13 mouse cellular contexts compared by ENCODE assay signal in genomic region chr11:109627648-109628047, GRCm38 (mm10). TPM values are rescaled to one million over a fixed set of nuclear protein-coding genes. Genes with fewer than 3 reads are reported as not detected.
A peak's percentile ranks its signal among the peaks of the same experiment; 100 is the strongest.
DNase-seq lines count a peak whose midpoint lies in the region; ATAC-seq and TF ChIP-seq lines count a peak whose summit lies in the region.
"Had no signal": no experiment of that assay in that cellular context is flagged by ENCODE, and none has a peak within 500 bp of the region (broad histone marks: within the 10 kb centered on the region; RNA-seq: fewer than 3 reads in every experiment).

No protein-coding gene starts in this region.

- 92% methylated on average over 4 of the region's 4 CpGs for whole genome bisulfite sequencing in heart, embryonic 12.5 days
- 89% methylated on average over 4 of the region's 4 CpGs for WGBS in heart, embryonic 11.5 days (ENCODE audit: insufficient replicate concordance)
- 74% methylated on average over 4 of the region's 4 CpGs for WGBS in liver, postnatal 0 days (ENCODE audit: insufficient replicate concordance)
- WGBS in hindbrain, embryonic 12.5 days: 91% methylated on average over 4 of the region's 4 CpGs

- no peak overlapping the region for H3K4me3 ChIP-seq in heart, embryonic 12.5 days
- no peak overlapping the region for H3K4me3 ChIP-seq in heart, embryonic 11.5 days (ENCODE audit: low read depth, low read length)
- no peak overlapping the region for H3K4me3 ChIP-seq in liver, postnatal 0 days (ENCODE audit: low read depth, low read length)
- no peak overlapping the region for H3K4me3 ChIP-seq in hindbrain, embryonic 12.5 days
- H3K4me3 ChIP-seq: limb, embryonic 12.5 days; stomach, embryonic 15.5 days had no signal

- H3K4me1 ChIP-seq in heart, embryonic 12.5 days (replicated peaks): peaks cover 28% of the 10 kb centered on the region
- peaks cover 16% of the 10 kb centered on the region for H3K4me1 ChIP-seq in heart, embryonic 11.5 days (ENCODE audit: control insufficient read depth, insufficient read depth, low read length)
- H3K4me1 ChIP-seq in liver, postnatal 0 days (ENCODE audit: insufficient read depth): peaks cover 4% of the 10 kb centered on the region; the same call in 1 of the 2 replicates
- no peaks in the 10 kb centered on the region for H3K4me1 ChIP-seq in hindbrain, embryonic 12.5 days

- H3K36me3 ChIP-seq in heart, embryonic 12.5 days: no peaks in the 10 kb centered on the region
- H3K36me3 ChIP-seq in heart, embryonic 11.5 days (ENCODE audit: control insufficient read depth, insufficient read depth, low read length): no peaks in the 10 kb centered on the region
- no peaks in the 10 kb centered on the region for H3K36me3 ChIP-seq in liver, postnatal 0 days (replicated peaks; ENCODE audit: insufficient read depth, low read length)
- H3K36me3 ChIP-seq in hindbrain, embryonic 12.5 days: no peaks in the 10 kb centered on the region
- H3K36me3 ChIP-seq: limb, embryonic 12.5 days; stomach, embryonic 15.5 days had no signal

- H3K9me3 ChIP-seq in heart, embryonic 12.5 days (replicated peaks): peaks cover 21% of the 10 kb centered on the region
- H3K9me3 ChIP-seq in heart, embryonic 11.5 days (replicated peaks; ENCODE audit: control insufficient read depth, low read length): no peaks in the 10 kb centered on the region
- no peaks in the 10 kb centered on the region for H3K9me3 ChIP-seq in liver, postnatal 0 days (ENCODE audit: low read length)
- H3K9me3 ChIP-seq in hindbrain, embryonic 12.5 days (replicated peaks): no peaks in the 10 kb centered on the region
- H3K9me3 ChIP-seq: stomach, embryonic 15.5 days had no signal

- ATAC-seq in heart, embryonic 12.5 days (ENCODE audit: insufficient number of reproducible peaks, low FRiP score): no peak
- no peak for ATAC-seq in heart, embryonic 11.5 days (replicated peaks; ENCODE audit: insufficient number of reproducible peaks, low FRiP score, low TSS enrichment)
- ATAC-seq in liver, postnatal 0 days: no peak
- ATAC-seq in neutrophil, adult 5-6 weeks (ENCODE audit: extremely low read depth, insufficient number of reproducible peaks, low FRiP score, poor library complexity, severe bottlenecking): 0 out of 2 replicates have a peak, but pooled peaks have one; percentile 33
- no peak for ATAC-seq in hindbrain, embryonic 12.5 days (ENCODE audit: low FRiP score)
- ATAC-seq: midbrain, embryonic 16.5 days had no signal

- peak; percentile 62 for TF ChIP-seq CTCF in liver, postnatal 0 days (IDR thresholded peaks at IDR 0.05; ENCODE audit: low read depth)

- H3K4me2 ChIP-seq in heart, embryonic 12.5 days: no peak overlapping the region
- no peak overlapping the region for H3K4me2 ChIP-seq in heart, embryonic 11.5 days
- no peak overlapping the region for H3K4me2 ChIP-seq in liver, postnatal 0 days (ENCODE audit: low read depth, low read length)
- H3K4me2 ChIP-seq in hindbrain, embryonic 12.5 days (replicated peaks): no peak overlapping the region
- H3K4me2 ChIP-seq: limb, embryonic 12.5 days; stomach, embryonic 15.5 days had no signal

- no peak for DNase-seq in liver, postnatal 0 days
- no peak for DNase-seq in liver
- peak; percentile 51 for DNase-seq in NIH3T3 (ENCODE audit: low read depth)
- no peak for DNase-seq in neural tube, embryonic 10.5 days (ENCODE audit: extremely low spot score, low spot score)
- DNase-seq: gastrocnemius, postnatal 14 days; retina, postnatal 1 day had no signal

- no peak overlapping the region for H3K9ac ChIP-seq in heart, embryonic 12.5 days
- H3K9ac ChIP-seq in heart, embryonic 11.5 days (ENCODE audit: low read depth, low read length): no peak overlapping the region
- no peak overlapping the region for H3K9ac ChIP-seq in liver, postnatal 0 days (replicated peaks)
- no peak overlapping the region for H3K9ac ChIP-seq in hindbrain, embryonic 12.5 days
- H3K9ac ChIP-seq: limb, embryonic 12.5 days; stomach, embryonic 15.5 days had no signal

- TF ChIP-seq EP300 in liver, postnatal 0 days (IDR thresholded peaks at IDR 0.05; ENCODE audit: low read depth): no peak

- H3K27me3 ChIP-seq in heart, embryonic 12.5 days (replicated peaks): no peaks in the 10 kb centered on the region
- H3K27me3 ChIP-seq in heart, embryonic 11.5 days (ENCODE audit: control insufficient read depth, insufficient read depth, low read length): no peaks in the 10 kb centered on the region
- H3K27me3 ChIP-seq in liver, postnatal 0 days (ENCODE audit: insufficient read depth, low read length): no peaks in the 10 kb centered on the region
- H3K27me3 ChIP-seq in hindbrain, embryonic 12.5 days: no peaks in the 10 kb centered on the region
- H3K27me3 ChIP-seq: limb, embryonic 12.5 days; stomach, embryonic 15.5 days had no signal

- peak overlapping the region; percentile 74; the same call in 1 of the 2 replicates for H3K27ac ChIP-seq in heart, embryonic 12.5 days (ENCODE audit: poor library complexity, severe bottlenecking)
- H3K27ac ChIP-seq in heart, embryonic 11.5 days (ENCODE audit: low read depth, low read length): no peak overlapping the region
- no peak overlapping the region for H3K27ac ChIP-seq in liver, postnatal 0 days (ENCODE audit: low read depth)
- no peak overlapping the region for H3K27ac ChIP-seq in hindbrain, embryonic 12.5 days
- H3K27ac ChIP-seq: limb, embryonic 12.5 days; stomach, embryonic 15.5 days had no signal

RNA-seq across cellular contexts. Expression of gene Wipi1, which starts 15.9 kb away (rescaled TPM):
- polyA plus RNA-seq in heart, embryonic 12.5 days (2016; fragmentation: Nextera tagmentation; extraction: Ambion mirVana): 49.9 and 51.3 TPM in 2 replicates
- polyA plus RNA-seq in heart, embryonic 11.5 days (2014; fragmentation: Nextera tagmentation; extraction: Ambion mirVana): 23.6 and 27.1 TPM in 2 replicates
- 17.6 TPM in 2 replicates for polyA plus RNA-seq in liver, postnatal 0 days (2015; fragmentation: Nextera tagmentation; extraction: Ambion mirVana)
- total RNA-seq in neutrophil, adult 5-6 weeks (2017): 1.2 and 2.4 TPM in 2 replicates
- polyA plus RNA-seq in hindbrain, embryonic 12.5 days (2016; fragmentation: Nextera tagmentation; extraction: Ambion mirVana): 25.1 and 27.5 TPM in 2 replicates

RNA-seq across cellular contexts. Expression of gene Prkar1a, which starts 21.6 kb away (rescaled TPM):
- polyA plus RNA-seq in heart, embryonic 12.5 days (2016; fragmentation: Nextera tagmentation; extraction: Ambion mirVana): 507 and 511 TPM in 2 replicates
- polyA plus RNA-seq in heart, embryonic 11.5 days (2014; fragmentation: Nextera tagmentation; extraction: Ambion mirVana): 435 and 522 TPM in 2 replicates
- 118 and 124 TPM in 2 replicates for polyA plus RNA-seq in liver, postnatal 0 days (2015; fragmentation: Nextera tagmentation; extraction: Ambion mirVana)
- total RNA-seq in neutrophil, adult 5-6 weeks (2017): 123 and 153 TPM in 2 replicates
- 450 and 504 TPM in 2 replicates for polyA plus RNA-seq in hindbrain, embryonic 12.5 days (2016; fragmentation: Nextera tagmentation; extraction: Ambion mirVana)
